Mouse (Mus musculus) heart, adult 11 months (tissue): ENCODE results near the gene Gm6351.
"Not testable (repeated sequence)": the region's sequence is repeated elsewhere in the genome, so short reads cannot be mapped to it uniquely, and the experiment has no call there.

ENCODE experiments used
- DNase-seq: peaks from one replicate; pipeline ENCODE4 v3.0.0; 2022

Gene Gm6351

DNA sequence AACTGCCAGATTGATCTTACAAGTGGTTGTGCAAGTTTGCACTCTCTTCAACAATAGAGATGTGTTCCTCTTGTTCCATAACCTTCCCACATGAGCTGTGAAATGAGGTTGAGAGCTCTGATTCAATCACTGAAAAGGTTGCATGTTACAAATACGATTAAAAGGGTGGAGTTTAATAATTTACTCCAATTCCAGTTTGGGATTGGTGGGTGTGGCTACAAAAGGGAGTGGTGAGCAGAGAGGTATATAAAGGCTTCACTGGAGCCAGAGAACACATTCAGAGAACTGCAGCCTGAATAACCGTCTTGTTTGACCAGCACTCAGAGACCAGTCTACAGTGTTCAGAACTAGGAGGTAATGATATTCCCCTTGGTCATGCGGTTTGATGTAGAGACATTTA, at the start of gene Gm6351:
Gene Gm6351, plus strand, starts transcription at position 301 of the 400 bp plus-strand sequence.
- DNase-seq, result not testable (repeated sequence)

DNA sequence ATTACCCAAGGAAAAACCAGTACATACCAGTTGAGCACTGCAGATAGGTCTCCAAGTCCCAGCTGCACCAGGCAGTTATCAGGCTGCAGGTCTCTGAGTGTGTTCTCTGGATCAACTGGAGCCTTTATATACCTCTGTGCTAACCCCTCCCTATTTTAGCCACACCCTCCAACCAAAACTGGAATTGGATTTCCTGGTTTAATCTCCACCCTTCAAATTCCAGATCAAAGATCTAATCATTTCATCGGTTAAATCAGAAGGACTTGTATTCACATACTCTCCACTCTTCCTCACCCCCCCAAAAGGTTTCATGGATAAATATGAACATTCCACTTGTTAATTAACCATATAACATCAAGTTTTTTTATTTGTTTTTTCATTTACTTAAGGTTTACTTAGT, 5.7 kb upstream of the Gm6351 start, which contains the start of gene BC061212:
Gene BC061212, minus strand, starts transcription at position 101 of the 400 bp plus-strand sequence.
- not testable (repeated sequence) for DNase-seq
